Mouse (Mus musculus) heart, adult 2 months (tissue): ENCODE measurements at regions not wholly inside any gene's neighbourhood (a gene's known extent, or its start where the extent isn't known, plus 50 kb on each side); places are given as distances from the start of the nearest gene placed in this dataset.

ENCODE experiments used
- CTCF ChIP-seq: fragments of 200-600 bp; IDR thresholded peaks from 2 replicates; pipeline ENCODE4 v1.8.1; 2022; ENCODE audit warnings: antibody characterized with exemption, mild to moderate bottlenecking, moderate library complexity
- POLR2A ChIP-seq: fragments of 200-500 bp; IDR thresholded peaks from 2 replicates; pipeline ENCODE4 v1.6.1; 2011; ENCODE audit warnings: mild to moderate bottlenecking, low read depth, low read length, control low read depth; ENCODE audit not compliant: insufficient read depth

DNA sequence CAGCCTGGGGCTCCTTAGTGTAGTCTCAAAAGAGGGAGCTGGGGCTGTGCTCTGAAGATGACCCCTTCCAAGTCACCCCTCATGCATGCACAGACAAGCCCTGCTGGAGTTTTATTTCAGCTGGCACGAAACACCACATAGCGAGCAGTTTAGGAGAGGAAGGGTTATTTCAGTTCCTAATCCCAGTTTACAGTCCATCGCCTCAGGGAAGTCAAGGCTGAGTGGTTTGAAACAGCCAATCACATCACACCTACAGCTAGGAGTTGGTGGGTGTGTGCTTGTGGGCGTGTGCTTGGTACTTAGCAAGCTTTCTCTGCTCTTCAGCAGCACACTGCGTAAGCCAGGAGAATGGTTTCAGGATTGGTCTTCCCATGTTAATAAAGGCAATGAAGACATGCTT is 202.4 kb downstream of the Vrk1 start:
- TF ChIP-seq POLR2A (no peak), CTCF (no peak)
